Mouse (Mus musculus): ENCODE measurements around the gene Ddr1. TPM values are rescaled to one million over a fixed set of nuclear protein-coding genes. Genes with fewer than 3 reads are reported as not detected.

The Ddr1 gene
- 46.8 and 51.9 TPM in 2 replicates for polyA plus RNA-seq (2015; fragmentation: Nextera tagmentation; extraction: Ambion mirVana)

DNA sequence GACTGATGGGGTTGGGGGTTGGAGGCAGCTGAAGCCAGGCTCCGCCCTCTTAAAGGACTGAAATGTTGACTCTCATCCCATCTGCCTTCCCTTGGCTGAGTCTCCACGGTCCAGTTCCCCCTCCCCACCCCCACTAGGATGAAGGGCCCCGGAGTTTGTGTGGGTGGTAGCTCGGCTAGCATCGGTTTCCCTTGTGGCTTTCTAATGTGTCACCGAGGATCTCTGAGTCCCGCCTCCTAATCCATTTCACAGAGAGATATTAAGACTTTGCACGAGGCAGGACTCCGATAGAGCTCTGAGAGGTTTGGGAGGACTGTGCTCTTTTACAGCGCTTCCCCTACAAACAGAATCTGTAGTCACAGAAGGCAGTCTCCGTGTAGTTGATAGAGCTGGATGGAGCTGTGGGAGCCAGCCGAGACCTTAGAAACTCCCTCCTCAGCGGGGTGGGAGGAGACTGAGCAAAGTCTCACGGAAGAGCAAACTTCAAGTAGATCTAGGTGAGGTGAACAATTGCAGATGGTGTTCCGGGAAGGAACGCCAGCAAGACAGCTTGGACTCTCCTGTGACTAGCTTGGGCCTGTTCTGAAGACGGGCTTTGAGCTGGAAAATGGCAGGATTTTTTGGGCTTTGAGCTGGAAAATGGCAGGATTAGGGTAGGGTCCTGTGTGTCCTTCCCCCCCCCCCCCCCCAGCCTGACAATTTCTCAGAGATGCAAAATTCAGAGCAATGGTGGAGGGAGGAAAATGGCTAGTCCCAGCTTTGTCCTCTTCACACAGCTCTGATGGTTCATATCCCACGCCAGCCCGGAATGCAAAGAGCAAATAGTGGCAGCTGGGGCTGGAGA lies at the start of gene Ddr1:
TSS of gene Ddr1 (minus strand) at position 1 of the 844 bp plus-strand sequence.
- Histone ChIP-seq H3K9ac (peak within 1 kb of the TSS; percentile 34), H3K27me3 (no peaks in the 10 kb centered on the region), H3K9me3 (no peaks in the 10 kb centered on the region), H3K4me3 (peak within 1 kb of the TSS; percentile 35), H3K4me1 (peaks cover 46% of the 10 kb centered on the region), H3K4me2 (peak within 1 kb of the TSS; percentile 59), H3K36me3 (no peaks in the 10 kb centered on the region), H3K27ac (peak within 1 kb of the TSS; percentile 89)
- WGBS = 8% methylated on average over 19 of the region's 19 CpGs
- peak; percentile 11; the same call in 1 of the 2 replicates for ATAC-seq (ENCODE audit: borderline replicate concordance, extremely low read depth, low FRiP score, low TSS enrichment)

DNA sequence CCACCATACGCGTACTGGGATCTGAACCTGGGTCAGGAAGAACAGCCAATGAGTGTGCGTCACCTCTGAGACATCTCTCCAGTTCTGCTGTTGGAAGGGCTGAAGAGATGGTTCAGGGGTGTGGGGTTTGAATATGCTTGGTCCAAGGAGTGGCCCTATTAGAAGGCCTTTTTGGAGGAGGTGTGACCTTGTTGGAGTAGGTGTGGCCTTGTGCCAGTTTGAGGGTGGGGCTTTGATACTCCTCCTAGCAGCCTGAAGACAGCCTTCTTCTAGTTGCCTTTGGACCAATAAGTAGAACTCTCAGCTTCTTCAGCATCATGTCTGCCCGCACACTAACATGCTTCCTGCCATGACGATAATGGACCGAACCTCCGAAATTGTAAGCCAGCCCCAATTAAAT lies 49.2 kb upstream of the Ddr1 start:
- Histone ChIP-seq H3K36me3 (no peaks in the 10 kb centered on the region), H3K9ac (no peak overlapping the region), H3K4me2 (no peak overlapping the region), H3K27ac (no peak overlapping the region), H3K4me3 (no peak overlapping the region), H3K9me3 (no peaks in the 10 kb centered on the region), H3K4me1 (peaks cover 10% of the 10 kb centered on the region), H3K27me3 (no peaks in the 10 kb centered on the region)
- 95% methylated on average over 7 of the region's 7 CpGs for WGBS
- ATAC-seq (ENCODE audit: borderline replicate concordance, extremely low read depth, low FRiP score, low TSS enrichment) = no peak

DNA sequence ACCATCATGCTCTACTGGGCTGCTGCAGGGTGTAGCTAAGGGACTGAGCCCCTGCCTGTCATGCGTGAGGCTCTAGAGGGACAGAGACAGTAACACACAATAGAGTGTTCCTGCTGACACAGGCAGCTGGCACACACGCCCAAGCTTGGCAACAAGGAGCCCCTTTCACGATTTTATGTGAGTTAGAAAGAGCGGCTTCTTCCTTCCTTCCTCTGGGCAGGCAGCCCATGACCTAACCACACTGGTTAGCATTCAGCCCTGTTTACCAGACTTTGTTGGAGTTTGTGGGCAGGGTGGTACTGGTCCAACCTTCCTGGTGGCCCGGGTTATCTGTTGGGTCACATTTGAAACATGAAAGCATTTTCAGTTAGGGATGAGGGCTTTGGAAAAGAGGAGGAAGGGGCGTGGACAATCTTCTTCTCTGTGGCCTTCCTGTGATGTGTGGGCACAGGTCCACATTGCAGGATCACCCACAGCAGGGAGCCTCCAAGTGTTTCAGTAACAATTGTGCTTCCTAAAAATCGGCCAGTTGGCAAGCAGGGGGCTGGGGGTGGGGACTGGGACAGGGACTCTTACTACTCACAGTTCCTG lies 47.9 kb upstream of the Ddr1 start:
- 40% methylated on average over 7 of the region's 7 CpGs for WGBS
- peak overlapping the region; percentile 17; the same call in 1 of the 2 replicates for H3K27ac ChIP-seq
- no peak overlapping the region for H3K9ac ChIP-seq
- no peaks in the 10 kb centered on the region for H3K9me3 ChIP-seq
- H3K4me2 ChIP-seq = 0 out of 2 replicates have a peak overlapping the region, but pooled peaks have one; percentile 0
- no peaks in the 10 kb centered on the region for H3K36me3 ChIP-seq
- no peaks in the 10 kb centered on the region for H3K27me3 ChIP-seq
- ATAC-seq (ENCODE audit: borderline replicate concordance, extremely low read depth, low FRiP score, low TSS enrichment) = 0 out of 2 replicates have a peak, but pooled peaks have one; percentile 39
- no peak overlapping the region for H3K4me3 ChIP-seq
- peaks cover 10% of the 10 kb centered on the region for H3K4me1 ChIP-seq

DNA sequence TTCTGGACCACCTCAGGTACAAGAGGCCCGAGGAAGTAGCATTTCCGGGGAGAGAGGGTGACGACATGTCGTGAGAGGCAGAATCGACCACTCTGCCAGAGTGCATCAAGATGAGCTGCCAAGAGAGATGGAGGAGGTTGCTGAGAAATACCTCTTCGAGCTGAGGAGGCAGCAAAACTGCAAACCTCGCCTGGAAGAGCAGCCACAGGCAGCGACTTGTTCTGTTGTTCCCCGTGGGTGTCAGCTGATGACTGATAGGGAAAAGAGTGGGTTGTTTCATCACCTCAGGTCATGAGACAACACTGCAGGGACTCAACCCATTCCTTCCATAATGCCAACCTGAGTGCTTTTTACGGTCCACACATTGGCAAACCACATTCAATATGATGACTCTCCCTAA lies 45.3 kb upstream of the Ddr1 start:
- H3K9ac ChIP-seq = no peak overlapping the region
- no peaks in the 10 kb centered on the region for H3K9me3 ChIP-seq
- WGBS = 45% methylated on average over 10 of the region's 10 CpGs
- no peak overlapping the region for H3K27ac ChIP-seq
- peaks cover 10% of the 10 kb centered on the region for H3K4me1 ChIP-seq
- H3K4me2 ChIP-seq = no peak overlapping the region
- no peak for ATAC-seq (ENCODE audit: borderline replicate concordance, extremely low read depth, low FRiP score, low TSS enrichment)
- no peaks in the 10 kb centered on the region for H3K36me3 ChIP-seq
- H3K27me3 ChIP-seq = no peaks in the 10 kb centered on the region
- no peak overlapping the region for H3K4me3 ChIP-seq

DNA sequence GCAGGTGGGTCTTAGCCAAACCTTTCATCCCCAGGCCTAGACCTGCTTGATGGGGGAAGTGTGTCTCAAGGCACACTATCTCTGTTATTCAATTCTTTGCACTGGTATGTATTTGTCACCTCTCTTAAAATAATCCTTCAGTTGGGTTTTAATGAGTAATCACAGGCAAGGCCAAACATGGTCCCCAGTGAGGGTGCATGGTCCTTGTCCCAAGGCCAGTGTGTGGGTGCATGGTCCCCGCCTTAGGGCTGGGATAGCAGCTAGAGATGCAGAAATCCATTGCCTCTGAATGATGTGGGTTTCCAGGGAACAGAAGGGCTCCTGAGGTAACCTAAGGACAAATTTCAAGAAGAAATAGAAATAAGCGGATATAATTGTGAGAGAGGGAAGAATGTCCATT lies 39.9 kb upstream of the Ddr1 start:
- no peak for ATAC-seq (ENCODE audit: borderline replicate concordance, extremely low read depth, low FRiP score, low TSS enrichment)
- WGBS = 91% methylated on average over 2 of the region's 2 CpGs
- no peak overlapping the region for H3K4me2 ChIP-seq

DNA sequence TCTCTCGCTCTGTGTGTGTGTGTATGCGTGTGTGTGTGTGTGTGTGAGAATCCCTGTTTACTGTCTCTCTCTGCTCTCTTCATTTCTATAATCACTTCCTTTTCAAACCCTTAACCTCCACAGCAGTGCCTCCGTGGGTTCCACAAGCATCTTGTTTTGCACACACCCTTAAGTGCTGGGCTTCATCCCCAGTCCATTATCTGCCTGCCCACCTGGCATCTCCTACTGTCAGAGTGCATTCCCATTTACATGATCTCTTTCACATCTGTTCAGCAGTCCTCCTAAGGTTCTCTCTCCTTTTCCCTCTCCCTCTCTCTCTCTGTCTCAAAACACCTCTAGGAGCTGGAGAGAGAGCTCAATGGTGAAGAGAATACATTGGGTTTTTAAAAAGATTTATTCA lies 38.5 kb upstream of the Ddr1 start:
- ATAC-seq (ENCODE audit: borderline replicate concordance, extremely low read depth, low FRiP score, low TSS enrichment) = no peak
- H3K36me3 ChIP-seq = no peaks in the 10 kb centered on the region
- 65% methylated on average over 3 of the region's 3 CpGs for WGBS
- H3K9me3 ChIP-seq = no peaks in the 10 kb centered on the region
- no peak overlapping the region for H3K9ac ChIP-seq
- no peak overlapping the region for H3K4me3 ChIP-seq
- no peak overlapping the region for H3K4me2 ChIP-seq
- no peaks in the 10 kb centered on the region for H3K4me1 ChIP-seq
- 0 out of 2 replicates have a peak, but pooled peaks cover 8% of the 10 kb centered on the region for H3K27me3 ChIP-seq
- H3K27ac ChIP-seq = no peak overlapping the region

More for the DNA sequence above, 39.9 kb upstream of the Ddr1 start:
- H3K27me3 ChIP-seq = 0 out of 2 replicates have a peak, but pooled peaks cover 1% of the 10 kb centered on the region
- H3K9ac ChIP-seq = no peak overlapping the region
- no peak overlapping the region for H3K27ac ChIP-seq
- H3K4me3 ChIP-seq = no peak overlapping the region
- no peaks in the 10 kb centered on the region for H3K4me1 ChIP-seq
- no peaks in the 10 kb centered on the region for H3K36me3 ChIP-seq
- H3K9me3 ChIP-seq = no peaks in the 10 kb centered on the region

DNA sequence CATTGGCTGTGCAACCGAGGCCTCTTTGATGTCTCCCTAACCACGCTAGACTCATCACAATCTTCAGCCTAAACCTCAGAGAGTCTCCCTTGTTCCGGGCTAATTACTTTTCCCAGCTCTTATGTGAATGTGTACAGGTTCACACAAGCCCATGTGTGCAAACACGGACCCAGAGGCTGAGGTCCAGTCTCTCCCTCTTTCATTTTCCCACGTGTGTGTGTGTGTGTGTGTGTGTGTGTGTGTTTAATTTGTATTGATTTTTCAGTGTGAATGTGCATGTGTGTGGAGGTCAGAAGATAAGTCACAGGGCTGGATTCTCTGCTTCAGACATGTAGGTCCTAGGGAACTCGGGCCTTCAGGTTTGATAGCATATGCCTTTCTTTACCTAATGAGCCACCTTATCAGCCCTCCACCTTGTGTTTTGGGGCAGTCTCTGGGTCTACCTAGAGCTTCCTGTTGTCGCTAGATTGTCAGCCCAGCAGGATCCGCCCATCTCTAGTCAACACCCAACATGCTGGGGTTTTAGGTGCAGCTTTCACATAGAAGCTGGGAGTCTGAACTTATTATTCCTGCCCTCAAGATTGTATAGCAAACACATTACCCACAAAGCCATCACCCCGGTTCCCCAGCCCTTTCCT lies 37.3 kb upstream of the Ddr1 start:
- Histone ChIP-seq H3K36me3 (no peaks in the 10 kb centered on the region), H3K4me3 (no peak overlapping the region), H3K9ac (no peak overlapping the region), H3K9me3 (no peaks in the 10 kb centered on the region), H3K4me2 (no peak overlapping the region), H3K4me1 (no peaks in the 10 kb centered on the region), H3K27ac (no peak overlapping the region), H3K27me3 (0 out of 2 replicates have a peak, but pooled peaks cover 8% of the 10 kb centered on the region)
- 78% methylated on average over 9 of the region's 9 CpGs for WGBS
- no peak; the same call in 1 of the 2 replicates for ATAC-seq (ENCODE audit: borderline replicate concordance, extremely low read depth, low FRiP score, low TSS enrichment)

DNA sequence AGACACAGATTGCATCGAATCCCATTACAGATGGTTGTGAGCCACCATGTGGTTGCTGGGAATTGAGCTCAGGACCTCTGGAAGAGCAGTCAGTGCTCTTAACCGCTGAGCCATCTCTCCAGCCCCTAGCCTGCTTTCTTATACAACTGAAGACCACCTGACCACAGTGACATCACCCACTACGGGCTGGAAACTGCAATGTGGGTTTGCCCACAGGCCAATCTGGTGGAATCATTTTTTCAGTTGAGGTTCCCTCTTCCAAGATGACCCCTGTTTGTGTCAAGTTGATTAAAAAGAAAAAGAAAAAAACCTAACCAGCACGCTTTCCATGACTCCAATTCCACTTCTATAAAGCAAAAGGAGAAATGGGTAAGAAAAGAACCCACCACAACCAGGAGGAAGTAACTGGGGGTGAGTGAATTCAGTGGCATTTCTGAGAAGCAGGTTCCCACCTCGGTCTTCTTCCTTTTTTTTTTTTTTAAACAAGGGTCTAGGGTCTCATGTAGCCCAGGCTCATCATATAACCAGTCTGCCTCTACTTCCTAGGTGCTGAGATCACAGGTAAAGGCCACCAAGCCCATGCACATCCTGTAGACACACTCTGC lies 36.0 kb upstream of the Ddr1 start:
- WGBS = 69% methylated on average over 5 of the region's 5 CpGs
- Histone ChIP-seq H3K4me2 (no peak overlapping the region), H3K9ac (no peak overlapping the region), H3K36me3 (no peaks in the 10 kb centered on the region), H3K27ac (no peak overlapping the region), H3K27me3 (0 out of 2 replicates have a peak, but pooled peaks cover 8% of the 10 kb centered on the region), H3K9me3 (no peaks in the 10 kb centered on the region), H3K4me1 (no peaks in the 10 kb centered on the region), H3K4me3 (no peak overlapping the region)
- no peak for ATAC-seq (ENCODE audit: borderline replicate concordance, extremely low read depth, low FRiP score, low TSS enrichment)

DNA sequence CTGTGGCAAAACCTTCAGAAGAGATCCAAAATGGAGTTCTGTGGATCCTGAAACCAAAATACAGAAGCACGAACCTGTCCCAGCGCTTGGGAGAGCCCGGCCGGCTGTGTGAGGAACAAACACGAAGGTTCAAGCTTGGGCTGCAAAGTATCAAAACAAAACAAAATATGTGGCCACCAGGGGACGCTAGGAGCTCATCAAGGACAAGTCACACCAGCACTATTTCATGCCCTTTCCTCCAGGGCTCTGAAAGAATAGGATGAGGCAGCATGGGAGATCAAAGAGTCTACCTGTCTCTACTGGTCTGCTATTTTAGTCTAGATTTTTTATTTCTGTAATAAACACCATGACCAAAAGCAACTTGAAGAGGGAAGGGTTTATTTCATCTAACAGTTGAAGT lies 35.3 kb upstream of the Ddr1 start:
- Histone ChIP-seq H3K27me3 (0 out of 2 replicates have a peak, but pooled peaks cover 8% of the 10 kb centered on the region), H3K9me3 (no peaks in the 10 kb centered on the region), H3K4me3 (no peak overlapping the region), H3K36me3 (no peaks in the 10 kb centered on the region), H3K4me1 (no peaks in the 10 kb centered on the region), H3K27ac (no peak overlapping the region), H3K4me2 (no peak overlapping the region), H3K9ac (no peak overlapping the region)
- ATAC-seq (ENCODE audit: borderline replicate concordance, extremely low read depth, low FRiP score, low TSS enrichment) = peak; percentile 28; the same call in 1 of the 2 replicates
- 10% methylated on average over 6 of the region's 6 CpGs for WGBS

DNA sequence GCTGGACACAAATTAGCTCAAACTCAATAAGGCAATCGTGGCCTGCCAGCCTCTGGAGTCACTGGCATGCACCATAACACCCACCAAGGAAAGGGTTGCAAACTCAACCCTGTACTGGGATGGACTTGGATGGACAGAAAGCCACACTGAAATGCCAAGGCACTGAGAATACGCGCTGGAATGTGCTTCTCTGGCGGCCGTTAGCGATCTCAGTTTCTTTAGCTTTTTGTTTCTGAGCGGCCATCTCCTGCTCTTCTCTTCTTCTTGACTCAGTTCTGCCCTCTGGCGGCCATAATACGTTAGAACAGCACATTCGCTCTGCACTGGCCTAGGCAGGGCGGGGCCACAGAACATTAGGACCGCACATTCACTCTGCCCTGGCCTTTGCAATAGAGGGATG lies 33.3 kb upstream of the Ddr1 start:
- H3K9ac ChIP-seq = no peak overlapping the region
- ATAC-seq (ENCODE audit: borderline replicate concordance, extremely low read depth, low FRiP score, low TSS enrichment) = peak; percentile 66
- 0 out of 2 replicates have a peak overlapping the region, but pooled peaks have one; percentile 35 for H3K4me2 ChIP-seq
- no peaks in the 10 kb centered on the region for H3K4me1 ChIP-seq
- H3K36me3 ChIP-seq = no peaks in the 10 kb centered on the region
- 0 out of 2 replicates have a peak, but pooled peaks cover 8% of the 10 kb centered on the region for H3K27me3 ChIP-seq
- 9% methylated on average over 12 of the region's 12 CpGs for WGBS
- no peak overlapping the region for H3K27ac ChIP-seq
- no peak overlapping the region for H3K4me3 ChIP-seq
- no peaks in the 10 kb centered on the region for H3K9me3 ChIP-seq

DNA sequence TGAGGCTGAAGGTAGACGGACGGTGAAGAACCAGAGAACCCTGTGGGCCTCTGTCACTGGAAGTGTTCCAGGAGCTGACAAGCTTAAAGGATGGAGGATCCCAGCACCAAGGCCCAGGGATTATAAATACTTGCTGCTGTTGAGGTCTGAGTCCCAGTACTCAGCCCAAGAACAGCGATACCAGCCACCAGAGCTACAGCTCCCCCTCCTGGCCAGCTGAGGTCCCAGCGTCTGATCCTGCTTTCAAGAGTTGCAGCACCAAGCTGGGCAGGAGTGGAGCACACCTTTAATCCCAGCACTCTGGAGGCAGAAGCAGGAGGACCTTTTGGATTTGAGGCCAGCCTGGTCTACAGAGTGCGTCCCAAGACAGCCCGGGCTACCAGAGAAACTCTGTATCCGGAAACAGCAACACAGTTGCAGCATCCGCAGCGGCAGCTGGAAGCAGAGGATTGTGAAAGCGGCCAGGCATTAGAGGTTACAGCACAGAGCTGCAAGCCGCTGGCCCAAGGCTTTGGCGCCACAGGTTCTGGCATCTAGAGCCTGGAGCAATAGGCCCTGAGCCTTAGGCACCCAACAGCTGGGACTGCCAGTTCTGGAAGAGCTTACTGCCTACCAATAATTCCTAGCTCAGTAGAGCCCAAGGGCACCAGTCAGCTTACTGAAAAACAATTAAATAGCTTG lies 32.0 kb upstream of the Ddr1 start:
- ATAC-seq (ENCODE audit: borderline replicate concordance, extremely low read depth, low FRiP score, low TSS enrichment) = peak; percentile 27; the same call in 1 of the 2 replicates
- WGBS = 31% methylated on average over 12 of the region's 12 CpGs
- Histone ChIP-seq H3K9me3 (no peaks in the 10 kb centered on the region), H3K27me3 (0 out of 2 replicates have a peak, but pooled peaks cover 8% of the 10 kb centered on the region), H3K4me1 (no peaks in the 10 kb centered on the region; the same call in 1 of the 2 replicates), H3K4me2 (no peak overlapping the region), H3K4me3 (no peak overlapping the region), H3K27ac (no peak overlapping the region), H3K9ac (no peak overlapping the region), H3K36me3 (no peaks in the 10 kb centered on the region)

Data from lung, embryonic 15.5 days (tissue).